Mouse (Mus musculus) liver, embryonic 15.5 days (tissue): ENCODE measurements around the gene Muc1. TPM values are rescaled to one million over a fixed set of nuclear protein-coding genes. Genes with fewer than 3 reads are reported as not detected.

Source experiments
- ATAC-seq: fragments of 200-750 bp; cut with Nextera tagmentation; 2 replicates; pipeline ENCODE4 v1.8.0; 2017; ENCODE audit warnings: moderate number of reproducible peaks, mild to moderate bottlenecking, moderate library complexity; ENCODE audit not compliant: insufficient read depth
- H3K27ac ChIP-seq: fragments of 300-500 bp; sonication (generic); replicated peaks from 2 replicates; pipeline ENCODE4 v1.5.1; 2015; ENCODE audit warnings: mild to moderate bottlenecking, inconsistent platforms
- H3K27me3 ChIP-seq: fragments of 300-500 bp; sonication (generic); 2 replicates; pipeline ENCODE4 v1.6.1; 2015; ENCODE audit warnings: mild to moderate bottlenecking, inconsistent platforms
- H3K36me3 ChIP-seq: fragments of 300-500 bp; sonication (generic); replicated peaks from 2 replicates; pipeline ENCODE4 v1.6.1; 2015; ENCODE audit warnings: moderate library complexity, mild to moderate bottlenecking, inconsistent platforms
- H3K4me1 ChIP-seq: fragments of 300-500 bp; sonication (generic); replicated peaks from 2 replicates; pipeline ENCODE4 v1.6.1; 2015; ENCODE audit warnings: inconsistent platforms
- H3K4me2 ChIP-seq: fragments of 300-500 bp; sonication (generic); 2 replicates; pipeline ENCODE4 v1.6.1; 2015; ENCODE audit warnings: moderate library complexity, mild to moderate bottlenecking, inconsistent platforms
- H3K4me3 ChIP-seq: fragments of 300-500 bp; sonication (generic); replicated peaks from 2 replicates; pipeline ENCODE4 v1.5.1; 2015; ENCODE audit warnings: mild to moderate bottlenecking, inconsistent platforms
- H3K9ac ChIP-seq: fragments of 300-500 bp; sonication (generic); 2 replicates; pipeline ENCODE4 v1.6.1; 2015; ENCODE audit warnings: moderate library complexity, mild to moderate bottlenecking, inconsistent platforms
- H3K9me3 ChIP-seq: fragments of 300-500 bp; sonication (generic); replicated peaks from 2 replicates; pipeline ENCODE4 v1.6.1; 2016; ENCODE audit warnings: inconsistent platforms
- WGBS: fragments of 180-500 bp; shearing (Covaris S2); methylation state at CpG from one replicate; pipeline ENCODE4 v1.1.7; 2015; ENCODE audit warnings: mixed read lengths; ENCODE audit not compliant: insufficient replicate concordance; 5-methylcytosine and 5-hydroxymethylcytosine counted together
- polyA plus RNA-seq: library from polyadenylated mRNA; unstranded; fragments of >200 nt; fragmentation: Nextera tagmentation; extraction: Ambion mirVana; gene quantifications from 2 replicates; pipeline ENCODE4 v1.2.1, GENCODE M21; 2015

Muc1 gene
- polyA plus RNA-seq, 1 experiment from 2014 or later: not detected

GRCm38 (mm10) chr3:89236516-89236915 is 7.7 kb downstream of the Muc1 start:
- Histone ChIP-seq H3K9ac (no peak overlapping the region), H3K4me3 (no peak overlapping the region), H3K36me3 (no peaks in the 10 kb centered on the region), H3K4me1 (peaks cover 5% of the 10 kb centered on the region), H3K9me3 (no peaks in the 10 kb centered on the region), H3K27me3 (peaks cover 19% of the 10 kb centered on the region), H3K4me2 (no peak overlapping the region), H3K27ac (no peak overlapping the region)
- no peak for ATAC-seq
- 79% methylated on average over 10 of the region's 10 CpGs for WGBS

- Histone ChIP-seq H3K4me1 (peaks cover 5% of the 10 kb centered on the region), H3K9ac (no peak overlapping the region), H3K36me3 (no peaks in the 10 kb centered on the region), H3K27ac (no peak overlapping the region), H3K4me2 (no peak overlapping the region), H3K9me3 (no peaks in the 10 kb centered on the region), H3K27me3 (peaks cover 17% of the 10 kb centered on the region), H3K4me3 (no peak overlapping the region)
- ATAC-seq: no peak
- 77% methylated on average over 21 of the region's 21 CpGs for WGBS
Observed at GRCm38 (mm10) chr3:89237682-89238081, 8.8 kb downstream of the Muc1 start.

DNA sequence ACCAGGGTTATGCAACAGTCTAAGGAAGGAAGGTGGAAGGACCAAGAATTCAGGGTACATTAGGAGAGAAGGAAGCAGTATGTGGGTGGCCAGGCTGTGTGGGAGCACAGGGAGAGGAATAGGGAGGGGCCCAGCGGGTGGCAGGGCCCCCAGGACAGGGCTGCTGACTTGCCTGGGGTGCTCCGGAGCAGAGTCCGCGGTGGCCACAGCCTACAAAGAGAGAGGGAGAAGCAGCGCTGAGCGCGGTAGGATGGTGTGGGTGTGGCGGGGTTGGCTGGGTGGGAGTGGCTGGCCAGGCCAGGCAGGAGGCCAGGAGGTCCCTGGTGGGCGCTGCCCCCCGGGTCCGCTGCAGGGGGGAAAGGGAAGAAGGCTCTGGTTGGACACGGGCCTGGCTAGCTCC is 9.6 kb downstream of the Muc1 start:
- Histone ChIP-seq H3K4me1 (peaks cover 13% of the 10 kb centered on the region), H3K27ac (no peak overlapping the region), H3K4me2 (no peak overlapping the region), H3K36me3 (no peaks in the 10 kb centered on the region), H3K9ac (no peak overlapping the region), H3K4me3 (no peak overlapping the region), H3K27me3 (peaks cover 19% of the 10 kb centered on the region), H3K9me3 (no peaks in the 10 kb centered on the region)
- WGBS: 54% methylated on average over 12 of the region's 12 CpGs
- no peak for ATAC-seq

DNA sequence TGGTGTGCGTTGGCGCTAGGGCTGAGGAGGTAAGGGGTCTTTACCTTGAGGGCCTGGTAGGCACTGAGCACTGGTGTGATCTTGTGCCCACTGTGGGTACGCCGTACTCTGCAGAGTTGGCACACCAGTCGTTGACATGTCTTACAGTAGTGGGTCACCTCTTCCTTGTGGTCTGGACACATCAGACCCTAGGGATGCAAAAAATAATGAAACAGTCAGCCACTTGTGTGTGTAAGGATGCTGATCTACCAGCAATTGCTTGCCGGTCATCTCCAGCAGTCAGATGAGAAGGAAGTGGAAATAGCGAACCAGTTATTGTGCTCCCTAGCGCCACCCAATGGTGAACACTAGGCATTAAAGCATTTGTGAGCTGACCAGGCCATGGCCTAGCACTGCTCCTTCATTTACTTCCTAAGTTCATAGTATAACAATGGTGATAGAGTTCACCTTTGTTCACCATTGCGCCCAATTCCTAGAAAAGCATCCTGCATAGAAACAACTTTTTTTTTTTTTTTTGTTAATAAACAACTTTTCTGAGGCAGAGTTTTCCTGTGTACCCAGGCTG is 13.6 kb downstream of the Muc1 start:
- 56% methylated on average over 9 of the region's 9 CpGs for WGBS
- H3K4me1 ChIP-seq: peaks cover 52% of the 10 kb centered on the region
- no peak overlapping the region for H3K27ac ChIP-seq
- H3K9ac ChIP-seq: no peak overlapping the region
- no peak overlapping the region for H3K4me3 ChIP-seq
- H3K27me3 ChIP-seq: peaks cover 37% of the 10 kb centered on the region
- H3K4me2 ChIP-seq: no peak overlapping the region
- no peak for ATAC-seq
- no peaks in the 10 kb centered on the region for H3K9me3 ChIP-seq
- no peaks in the 10 kb centered on the region for H3K36me3 ChIP-seq

GRCm38 (mm10) chr3:89243609-89244008 is 14.8 kb downstream of the Muc1 start:
- Histone ChIP-seq H3K4me1 (peaks cover 53% of the 10 kb centered on the region), H3K4me2 (peak overlapping the region; percentile 23), H3K9ac (no peak overlapping the region), H3K4me3 (no peak overlapping the region), H3K9me3 (no peaks in the 10 kb centered on the region), H3K27ac (no peak overlapping the region), H3K27me3 (peaks cover 32% of the 10 kb centered on the region), H3K36me3 (no peaks in the 10 kb centered on the region)
- WGBS: 17% methylated on average over 14 of the region's 14 CpGs
- ATAC-seq: no peak

DNA sequence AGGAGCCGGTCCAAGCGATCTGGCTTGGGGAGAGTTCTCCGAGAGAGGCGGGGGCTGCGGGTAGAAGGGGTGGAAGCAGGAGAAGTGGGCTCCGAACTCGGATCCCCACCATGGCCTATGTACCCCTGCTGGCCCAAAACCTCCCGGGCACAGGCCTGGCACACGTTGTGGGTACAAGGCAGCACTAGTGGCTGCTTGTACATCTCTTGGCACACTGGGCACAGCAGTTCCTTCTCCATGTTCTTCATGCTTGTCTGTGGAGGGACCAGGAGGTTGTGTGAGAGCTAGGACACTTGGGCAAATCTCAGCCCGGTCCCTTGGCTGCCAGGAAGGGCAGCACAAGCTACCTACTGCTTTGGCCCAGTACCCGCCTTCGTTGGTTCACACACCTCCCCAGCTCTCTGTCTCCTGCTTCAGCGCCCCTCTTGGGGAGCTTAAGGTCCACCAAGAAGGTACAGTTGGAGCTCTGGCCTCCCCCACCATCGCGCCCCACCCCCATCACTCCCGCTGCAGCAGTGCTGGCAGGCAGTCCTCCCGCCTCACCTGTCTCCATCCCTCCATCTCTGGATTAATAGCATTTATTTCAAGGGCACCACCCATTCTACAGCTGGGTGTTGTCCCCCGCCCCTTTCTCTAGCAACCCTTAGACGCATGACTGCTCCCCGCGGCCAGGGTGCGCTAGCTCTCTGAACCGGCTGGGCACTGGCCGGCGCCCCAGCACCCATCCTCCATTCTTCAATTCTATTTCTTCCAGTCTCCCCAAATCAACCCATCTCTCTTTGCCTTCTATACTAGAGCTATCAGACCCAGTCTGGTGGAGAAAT is 15.5 kb downstream of the Muc1 start:
- no peaks in the 10 kb centered on the region for H3K9me3 ChIP-seq
- ATAC-seq: no peak
- peaks cover 29% of the 10 kb centered on the region for H3K27me3 ChIP-seq
- H3K36me3 ChIP-seq: no peaks in the 10 kb centered on the region; the same call in 1 of the 2 replicates
- no peak overlapping the region for H3K9ac ChIP-seq
- H3K4me3 ChIP-seq: no peak overlapping the region
- no peak overlapping the region for H3K27ac ChIP-seq
- H3K4me2 ChIP-seq: peak overlapping the region; percentile 90
- WGBS: 25% methylated on average over 25 of the region's 25 CpGs
- H3K4me1 ChIP-seq: peaks cover 53% of the 10 kb centered on the region

DNA sequence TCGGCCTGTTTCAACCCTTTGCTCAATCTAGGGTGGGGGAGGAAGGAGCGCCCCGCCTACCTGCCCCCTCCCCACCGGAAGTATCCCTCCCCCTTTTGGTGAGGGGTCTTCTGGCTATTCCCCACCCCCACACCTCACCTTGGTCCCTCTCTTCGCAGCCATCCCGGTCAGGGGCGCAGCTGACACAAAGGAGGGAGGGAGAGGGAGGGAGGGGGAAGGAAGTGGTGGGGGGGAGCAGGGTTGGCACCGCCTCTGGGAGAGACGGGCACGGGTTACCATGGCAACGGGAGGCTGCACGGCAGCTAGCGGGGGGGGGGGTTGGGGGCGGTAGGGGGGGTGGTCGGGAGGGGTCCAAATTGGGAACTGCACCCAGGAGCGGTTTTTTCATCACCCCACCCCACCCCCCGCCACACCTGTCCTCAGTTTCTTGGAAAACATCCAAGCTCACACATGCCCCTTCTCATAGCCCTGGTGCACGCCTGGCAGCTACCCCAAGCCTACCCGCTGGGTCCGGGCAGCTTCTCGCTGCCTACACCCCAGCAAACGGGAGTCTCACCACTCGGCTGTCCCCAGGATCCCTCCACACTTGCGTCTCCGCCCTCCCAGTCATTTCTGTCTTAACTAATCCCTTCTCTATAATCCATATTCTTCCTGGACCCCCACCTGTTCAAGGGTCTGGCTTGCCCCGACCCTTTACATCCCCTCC is 16.3 kb downstream of the Muc1 start:
- peak overlapping the region; percentile 90 for H3K4me2 ChIP-seq
- H3K4me1 ChIP-seq: peaks cover 53% of the 10 kb centered on the region
- no peak overlapping the region for H3K27ac ChIP-seq
- H3K9me3 ChIP-seq: no peaks in the 10 kb centered on the region
- WGBS: 2% methylated on average over 20 of the region's 26 CpGs
- no peaks in the 10 kb centered on the region; the same call in 1 of the 2 replicates for H3K36me3 ChIP-seq
- peaks cover 29% of the 10 kb centered on the region for H3K27me3 ChIP-seq
- peak overlapping the region; percentile 8; the same call in 1 of the 2 replicates for H3K4me3 ChIP-seq
- ATAC-seq: no peak
- H3K9ac ChIP-seq: no peak overlapping the region

DNA sequence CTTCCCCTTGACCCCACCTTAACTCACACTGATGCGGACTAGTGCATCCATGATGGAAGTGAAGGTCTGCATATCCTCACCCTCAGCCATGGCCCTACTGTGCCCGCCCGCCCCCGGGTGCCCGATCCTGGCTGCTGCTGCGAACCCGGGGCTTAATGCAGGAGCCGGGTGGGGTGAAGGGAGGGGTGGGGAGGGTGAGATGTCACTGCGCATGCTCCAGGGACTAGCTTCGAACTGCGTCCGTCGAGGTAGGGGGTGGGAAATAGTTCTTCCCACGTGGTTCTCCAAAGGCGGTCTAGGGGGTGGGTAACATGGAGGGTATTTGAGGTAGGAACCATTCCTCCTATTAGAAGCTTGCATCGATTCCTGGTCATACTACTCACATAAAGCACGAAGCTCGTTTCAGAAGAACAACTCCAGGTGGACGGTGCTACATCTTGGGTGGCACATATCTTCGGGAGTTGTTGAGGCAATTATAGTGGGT is 16.9 kb downstream of the Muc1 start, which contains the start of gene Krtcap2:
TSS of gene Krtcap2 (plus strand) at position 279 of the 484 bp plus-strand sequence.
- no peaks in the 10 kb centered on the region for H3K9me3 ChIP-seq
- ATAC-seq: no peak
- peak within 1 kb of the TSS; percentile 90 for H3K4me2 ChIP-seq
- H3K4me1 ChIP-seq: peaks cover 56% of the 10 kb centered on the region
- H3K27me3 ChIP-seq: peaks cover 35% of the 10 kb centered on the region
- peak within 1 kb of the TSS; percentile 73 for H3K9ac ChIP-seq
- H3K27ac ChIP-seq: peak within 1 kb of the TSS; percentile 69
- H3K36me3 ChIP-seq: no peaks in the 10 kb centered on the region; the same call in 1 of the 2 replicates
- 7% methylated on average over 20 of the region's 20 CpGs for WGBS
- peak within 1 kb of the TSS; percentile 78 for H3K4me3 ChIP-seq

DNA sequence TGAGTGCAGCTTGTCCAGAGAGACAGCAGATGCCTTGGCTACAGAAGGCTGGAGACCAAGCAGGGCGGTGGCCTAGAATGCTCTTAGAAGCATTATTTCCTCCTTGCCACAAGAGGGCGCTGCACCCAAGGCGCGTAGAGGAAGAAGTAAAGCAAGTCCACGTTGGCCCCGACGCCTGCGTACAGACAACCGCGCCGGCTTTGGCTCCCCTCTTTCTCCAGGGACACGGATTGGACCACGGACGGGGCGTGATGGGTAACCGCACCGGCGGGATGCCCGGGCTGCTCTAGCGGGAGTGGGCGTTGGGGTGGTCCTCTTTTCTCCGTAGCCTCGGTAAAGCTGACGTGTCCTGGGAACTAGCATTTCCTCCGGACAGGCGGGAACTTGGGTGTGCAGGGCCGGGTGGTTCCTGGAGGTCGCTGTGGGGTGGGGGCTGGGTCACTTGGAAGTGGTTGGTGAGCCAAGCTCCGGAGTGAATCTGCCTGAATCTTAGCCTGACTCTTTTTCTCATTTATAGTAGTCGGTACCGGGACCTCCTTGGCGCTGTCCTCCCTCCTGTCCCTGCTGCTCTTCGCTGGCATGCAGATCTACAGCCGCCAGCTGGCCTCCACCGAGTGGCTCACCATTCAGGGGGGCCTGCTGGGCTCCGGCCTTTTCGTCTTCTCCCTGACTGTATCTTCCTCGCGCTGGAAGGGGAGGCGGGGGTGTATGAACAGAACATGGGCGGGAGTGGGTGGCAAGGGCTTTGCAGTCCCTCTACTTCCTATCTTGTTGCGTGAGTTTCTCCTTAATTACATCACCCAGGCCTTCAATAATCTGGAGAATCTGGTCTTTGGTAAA is 17.6 kb downstream of the Muc1 start, which contains the start of gene Trim46:
TSS of gene Trim46 (minus strand) at position 49 of the 840 bp plus-strand sequence.
- H3K36me3 ChIP-seq: no peaks in the 10 kb centered on the region; the same call in 1 of the 2 replicates
- peak within 1 kb of the TSS; percentile 90 for H3K4me2 ChIP-seq
- peaks cover 64% of the 10 kb centered on the region for H3K4me1 ChIP-seq
- peak within 1 kb of the TSS; percentile 78 for H3K4me3 ChIP-seq
- no peaks in the 10 kb centered on the region for H3K9me3 ChIP-seq
- H3K27ac ChIP-seq: peak within 1 kb of the TSS; percentile 69
- peak within 1 kb of the TSS; percentile 73 for H3K9ac ChIP-seq
- peak; percentile 64 for ATAC-seq
- under 1% methylated on average over 42 of the region's 42 CpGs for WGBS
- peaks cover 42% of the 10 kb centered on the region for H3K27me3 ChIP-seq

GRCm38 (mm10) chr3:89247466-89247865 is 18.6 kb downstream of the Muc1 start:
- H3K4me2 ChIP-seq: peak overlapping the region; percentile 90
- H3K9ac ChIP-seq: no peak overlapping the region
- ATAC-seq: no peak
- no peaks in the 10 kb centered on the region; the same call in 1 of the 2 replicates for H3K36me3 ChIP-seq
- H3K9me3 ChIP-seq: no peaks in the 10 kb centered on the region
- H3K4me3 ChIP-seq: peak overlapping the region; percentile 78; the same call in 1 of the 2 replicates
- WGBS: 60% methylated on average over 4 of the region's 4 CpGs
- peaks cover 66% of the 10 kb centered on the region for H3K4me1 ChIP-seq
- no peak overlapping the region for H3K27ac ChIP-seq
- H3K27me3 ChIP-seq: peaks cover 52% of the 10 kb centered on the region
